Comparison of ENCODE assay signal across 8 mouse cellular contexts in genomic region chr6:124711824-124712782, GRCm38 (mm10). TPM values are rescaled to one million over a fixed set of nuclear protein-coding genes. Genes with fewer than 3 reads are reported as not detected.
DNase-seq lines count a peak whose midpoint lies in the region; ATAC-seq and TF ChIP-seq lines count a peak whose summit lies in the region.

TSS of gene Emg1 (minus strand) at chr6:124712178.
TSS of gene Phb2 (plus strand) at chr6:124712336.

- peak; percentile 97 for ATAC-seq in kidney, embryonic 14.5 days (ENCODE audit: low FRiP score, low TSS enrichment)
- ATAC-seq in limb, embryonic 15.5 days (ENCODE audit: insufficient number of reproducible peaks, low FRiP score, low TSS enrichment, low read depth): peak; percentile 95

- H3K9me3 ChIP-seq in kidney, embryonic 14.5 days (ENCODE audit: control insufficient read depth, low read length): no peaks in the 10 kb centered on the region
- no peaks in the 10 kb centered on the region for H3K9me3 ChIP-seq in limb, embryonic 15.5 days

- peak within 1 kb of the TSS; percentile 87 for H3K4me3 ChIP-seq in bone marrow macrophage, adult 2 months (ENCODE audit: insufficient read depth, low read length)
- peak within 1 kb of the TSS; percentile 98 for H3K4me3 ChIP-seq in embryonic fibroblast, embryonic 13.5 days (ENCODE audit: insufficient read depth, low read length)
- peak within 1 kb of the TSS; percentile 68 for H3K4me3 ChIP-seq in kidney, embryonic 14.5 days (ENCODE audit: low read length)
- peak within 1 kb of the TSS; percentile 94 for H3K4me3 ChIP-seq in limb, embryonic 15.5 days

- peaks cover 15% of the 10 kb centered on the region for H3K4me1 ChIP-seq in bone marrow macrophage, adult 2 months (ENCODE audit: control insufficient read depth, insufficient read depth, low read length)
- no peaks in the 10 kb centered on the region; the same call in 1 of the 2 replicates for H3K4me1 ChIP-seq in embryonic fibroblast, embryonic 13.5 days (ENCODE audit: control insufficient read depth, insufficient read depth, low read length)
- H3K4me1 ChIP-seq in kidney, embryonic 14.5 days (ENCODE audit: control insufficient read depth, insufficient read depth, low read length): peaks cover 24% of the 10 kb centered on the region
- H3K4me1 ChIP-seq in limb, embryonic 15.5 days: peaks cover 43% of the 10 kb centered on the region

- peak within 1 kb of the TSS; percentile 90 for H3K4me2 ChIP-seq in kidney, embryonic 14.5 days (replicated peaks; ENCODE audit: low read depth, low read length)
- peak within 1 kb of the TSS; percentile 85 for H3K4me2 ChIP-seq in limb, embryonic 15.5 days

- H3K9ac ChIP-seq in kidney, embryonic 14.5 days (ENCODE audit: low read depth, low read length): peak within 1 kb of the TSS; percentile 88
- H3K9ac ChIP-seq in limb, embryonic 15.5 days: peak within 1 kb of the TSS; percentile 85

- TF ChIP-seq CTCF in bone marrow macrophage, adult 2 months (IDR thresholded peaks at IDR 0.05; ENCODE audit: low read depth, low read length): no peak
- no peak for TF ChIP-seq CTCF in embryonic fibroblast, embryonic 13.5 days (IDR thresholded peaks at IDR 0.05; ENCODE audit: borderline replicate concordance, insufficient read depth, low read length)

- H3K27ac ChIP-seq in bone marrow macrophage, adult 2 months (ENCODE audit: insufficient read depth, low read depth, low read length): peak within 1 kb of the TSS; percentile 76
- peak within 1 kb of the TSS; percentile 60 for H3K27ac ChIP-seq in embryonic fibroblast, embryonic 13.5 days (ENCODE audit: insufficient read depth, low read length)
- H3K27ac ChIP-seq in kidney, embryonic 14.5 days (ENCODE audit: low read depth, low read length): peak within 1 kb of the TSS; percentile 87; the same call in 1 of the 2 replicates
- peak within 1 kb of the TSS; percentile 90 for H3K27ac ChIP-seq in limb, embryonic 15.5 days

- no peaks in the 10 kb centered on the region for H3K27me3 ChIP-seq in kidney, embryonic 14.5 days (ENCODE audit: control insufficient read depth, insufficient read depth, low read length)
- H3K27me3 ChIP-seq in limb, embryonic 15.5 days: no peaks in the 10 kb centered on the region

- H3K36me3 ChIP-seq in kidney, embryonic 14.5 days (ENCODE audit: control insufficient read depth, insufficient read depth, low read length): peaks cover 58% of the 10 kb centered on the region
- peaks cover 53% of the 10 kb centered on the region for H3K36me3 ChIP-seq in limb, embryonic 15.5 days

- WGBS in kidney, embryonic 14.5 days: under 1% methylated on average over 73 of the region's 76 CpGs
- WGBS in limb, embryonic 15.5 days: under 1% methylated on average over 76 of the region's 76 CpGs

- peak; percentile 18; the same call in 1 of the 2 replicates for TF ChIP-seq POLR2A in bone marrow macrophage, adult 2 months (IDR thresholded peaks at IDR 0.05; ENCODE audit: borderline replicate concordance, low read depth, low read length)
- peak; percentile 65 for TF ChIP-seq POLR2A in embryonic fibroblast, embryonic 13.5 days (IDR thresholded peaks at IDR 0.05; ENCODE audit: low read depth, low read length)

- DNase-seq in A20 (ENCODE audit: low read depth, low spot score): peak; percentile 99
- peak; percentile 97 to 98 for DNase-seq in heart, adult 9 months (ENCODE audit: low spot score in 2 of 2)
- peak; percentile 91 to 97 for DNase-seq in monocyte, adult 2 months (ENCODE audit: low read depth in 1 of 2, low spot score in 2 of 2)
- peak; percentile 98 for DNase-seq in spleen, postnatal 36 days (ENCODE audit: low spot score in 2 of 2)

RNA-seq across cellular contexts. Expression of gene Emg1, which starts in this region (rescaled TPM):
- 48.2 and 54.9 TPM in 2 replicates for polyA plus RNA-seq in bone marrow macrophage, adult 2 months (2012; ENCODE audit: insufficient read depth, insufficient read length, missing spikeins)
- polyA plus RNA-seq in embryonic fibroblast, embryonic 13.5 days (2011; ENCODE audit: insufficient read length, low read depth, missing spikeins): 67.1 and 68.9 TPM in 2 replicates
- polyA plus RNA-seq in kidney, embryonic 14.5 days (2014; fragmentation: Nextera tagmentation; extraction: Ambion mirVana): 233 and 278 TPM in 2 replicates
- polyA plus RNA-seq in limb, embryonic 15.5 days (2015; fragmentation: Nextera tagmentation; extraction: Ambion mirVana): 164 and 183 TPM in 2 replicates

RNA-seq across cellular contexts. Expression of gene Phb2, which starts in this region (rescaled TPM):
- polyA plus RNA-seq in bone marrow macrophage, adult 2 months (2012; ENCODE audit: insufficient read depth, insufficient read length, missing spikeins): 94.1 and 97.8 TPM in 2 replicates
- polyA plus RNA-seq in embryonic fibroblast, embryonic 13.5 days (2011; ENCODE audit: insufficient read length, low read depth, missing spikeins): 249 and 253 TPM in 2 replicates
- polyA plus RNA-seq in kidney, embryonic 14.5 days (2014; fragmentation: Nextera tagmentation; extraction: Ambion mirVana): 341 and 402 TPM in 2 replicates
- polyA plus RNA-seq in limb, embryonic 15.5 days (2015; fragmentation: Nextera tagmentation; extraction: Ambion mirVana): 285 and 312 TPM in 2 replicates

Comparison
In these comparisons a context has a peak if more than half of its experiments do, and no peak if none do; other contexts are left out.
1. Peak in every context shown above with its lines: DNase-seq, ATAC-seq, H3K4me3 ChIP-seq and H3K27ac ChIP-seq.